Mouse (Mus musculus) small intestine, adult 2 months (tissue): ENCODE measurements around the gene Atg4d.

ENCODE experiments used
- CTCF ChIP-seq: fragments of 200-500 bp; IDR thresholded peaks from 2 replicates; pipeline ENCODE4 v1.5.1; 2012; ENCODE audit warnings: low read depth, mild to moderate bottlenecking, control low read depth, inconsistent platforms, low read length, moderate library complexity, mixed read lengths; ENCODE audit not compliant: insufficient replicate concordance, insufficient read length; ENCODE audit errors: extremely low read depth
- POLR2A ChIP-seq: fragments of 200-500 bp; IDR thresholded peaks from 2 replicates; pipeline ENCODE4 v1.6.1; 2012; ENCODE audit warnings: low read depth, mild to moderate bottlenecking, control low read depth, inconsistent platforms, low read length, moderate library complexity

- TF ChIP-seq POLR2A (no peak), CTCF (no peak)
Measured at GRCm38 (mm10) chr9:21231551-21231950, 33.5 kb upstream of the Atg4d start.
